Mouse (Mus musculus): ENCODE data around the gene Crebbp.
"Not testable (repeated sequence)": the region's sequence is repeated elsewhere in the genome, so short reads cannot be mapped to it uniquely, and the experiment has no call there.

Crebbp gene

GRCm38 (mm10) chr16:4160246-4160897 lies 53.4 kb downstream of the Crebbp start:
- DNase-seq (ENCODE audit: low read depth, low spot score) = peak; percentile 27

- DNase-seq (ENCODE audit: low read depth, low spot score) = no peak
These were observed 60.7 kb downstream of the Crebbp start for GRCm38 (mm10) chr16:4153121-4153520.

- no peak for DNase-seq (ENCODE audit: low read depth, low spot score)
These were observed 75.3 kb downstream of the Crebbp start for GRCm38 (mm10) chr16:4138541-4138940.

GRCm38 (mm10) chr16:4133754-4134153 lies 80.0 kb downstream of the Crebbp start:
- DNase-seq (ENCODE audit: low read depth, low spot score) = no peak

- no peak for DNase-seq (ENCODE audit: low read depth, low spot score)
These were observed 84.9 kb downstream of the Crebbp start for GRCm38 (mm10) chr16:4128894-4129293.

GRCm38 (mm10) chr16:4117072-4117471 lies 96.7 kb downstream of the Crebbp start:
- DNase-seq (ENCODE audit: low read depth, low spot score) = no peak

- no peak for DNase-seq (ENCODE audit: low read depth, low spot score)
These were observed 113.4 kb downstream of the Crebbp start for GRCm38 (mm10) chr16:4100374-4100773.

GRCm38 (mm10) chr16:4097521-4097920 lies 116.3 kb downstream of the Crebbp start:
- no peak for DNase-seq (ENCODE audit: low read depth, low spot score)

- no peak for DNase-seq (ENCODE audit: low read depth, low spot score)
These were observed 116.9 kb downstream of the Crebbp start for GRCm38 (mm10) chr16:4096898-4097297.

GRCm38 (mm10) chr16:4096141-4096540 lies 117.7 kb downstream of the Crebbp start:
- no peak for DNase-seq (ENCODE audit: low read depth, low spot score)

GRCm38 (mm10) chr16:4087214-4087913 lies 126.4 kb downstream of the Crebbp start:
- no peak for DNase-seq (ENCODE audit: low read depth, low spot score)

GRCm38 (mm10) chr16:4085851-4086387 lies 127.9 kb downstream of the Crebbp start:
- no peak for DNase-seq (ENCODE audit: low read depth, low spot score)

- DNase-seq (ENCODE audit: low read depth, low spot score) = no peak
These were observed 128.7 kb downstream of the Crebbp start for GRCm38 (mm10) chr16:4085051-4085450.

- not testable (repeated sequence) for DNase-seq (ENCODE audit: low read depth, low spot score)
These were observed 133.4 kb downstream of the Crebbp start for GRCm38 (mm10) chr16:4080419-4080818.

GRCm38 (mm10) chr16:4079656-4080055 lies 134.1 kb downstream of the Crebbp start:
- no peak for DNase-seq (ENCODE audit: low read depth, low spot score)

- not testable (repeated sequence) for DNase-seq (ENCODE audit: low read depth, low spot score)
These were observed 135.5 kb downstream of the Crebbp start for GRCm38 (mm10) chr16:4078302-4078701.

- DNase-seq (ENCODE audit: low read depth, low spot score) = peak; percentile 78
These were observed 136.3 kb downstream of the Crebbp start, which contains the start of gene Trap1 for GRCm38 (mm10) chr16:4077384-4078061. Gene Trap1, minus strand, starts transcription at chr16:4077827.

GRCm38 (mm10) chr16:4074836-4075235 lies 139.0 kb downstream of the Crebbp start:
- no peak for DNase-seq (ENCODE audit: low read depth, low spot score)

- DNase-seq (ENCODE audit: low read depth, low spot score) = no peak
These were observed 139.5 kb downstream of the Crebbp start for GRCm38 (mm10) chr16:4074297-4074696.

GRCm38 (mm10) chr16:4068588-4068987 lies 145.2 kb downstream of the Crebbp start:
- DNase-seq (ENCODE audit: low read depth, low spot score) = peak; percentile 25

- DNase-seq (ENCODE audit: low read depth, low spot score) = no peak
These were observed 148.9 kb downstream of the Crebbp start for GRCm38 (mm10) chr16:4064945-4065344.

- DNase-seq (ENCODE audit: low read depth, low spot score) = no peak
These were observed 160.0 kb downstream of the Crebbp start for GRCm38 (mm10) chr16:4053811-4054210.
